Mouse (Mus musculus) kidney, adult 9 months (tissue): ENCODE measurements around the gene Gm9736.
"Not testable (repeated sequence)": the region's sequence is repeated elsewhere in the genome, so short reads cannot be mapped to it uniquely, and the experiment has no call there.

Experiments used
- DNase-seq: peaks from one replicate; pipeline ENCODE4 v3.0.0; 2022

Gene Gm9736

GRCm38 (mm10) chr10:77751254-77751653 lies at the start of gene Gm9736:
Gm9736 (minus strand) TSS chr10:77751354.
- not testable (repeated sequence) for DNase-seq

- DNase-seq: no peak
Observed at GRCm38 (mm10) chr10:77798921-77799508, 47.9 kb upstream of the Gm9736 start, which contains the start of gene Gm19668. Gm19668 (minus strand) TSS chr10:77799133.

GRCm38 (mm10) chr10:77798164-77798920 lies 47.2 kb upstream of the Gm9736 start:
- not testable (repeated sequence) for DNase-seq

- DNase-seq: no peak
Observed at GRCm38 (mm10) chr10:77797677-77798076, 46.5 kb upstream of the Gm9736 start.

- no peak for DNase-seq
Observed at GRCm38 (mm10) chr10:77794976-77795375, 43.8 kb upstream of the Gm9736 start, which contains the start of gene Gm9639. Gm9639 (minus strand) TSS chr10:77795076.

- DNase-seq: no peak
Observed at GRCm38 (mm10) chr10:77788621-77789020, 37.5 kb upstream of the Gm9736 start.

GRCm38 (mm10) chr10:77787876-77788275 lies 36.7 kb upstream of the Gm9736 start, which contains the start of gene Gm7137:
Gm7137 (minus strand) TSS chr10:77788200.
- DNase-seq: not testable (repeated sequence)

GRCm38 (mm10) chr10:77783396-77783795 lies 32.2 kb upstream of the Gm9736 start:
- DNase-seq: not testable (repeated sequence)

- DNase-seq: not testable (repeated sequence)
Observed at GRCm38 (mm10) chr10:77782442-77782841, 31.3 kb upstream of the Gm9736 start, which contains the start of gene Gm3250. Gm3250 (minus strand) TSS chr10:77782542.

- DNase-seq: not testable (repeated sequence)
Observed at GRCm38 (mm10) chr10:77776844-77777243, 25.7 kb upstream of the Gm9736 start, which contains the start of gene Gm7138. Gm7138 (minus strand) TSS chr10:77776944.

- not testable (repeated sequence) for DNase-seq
Observed at GRCm38 (mm10) chr10:77772142-77772541, 21.0 kb upstream of the Gm9736 start.

GRCm38 (mm10) chr10:77771225-77771624 lies 20.1 kb upstream of the Gm9736 start, which contains the start of gene Gm3238:
Gm3238 (minus strand) TSS chr10:77771325.
- DNase-seq: not testable (repeated sequence)

GRCm38 (mm10) chr10:77769727-77770126 lies 18.6 kb upstream of the Gm9736 start:
- DNase-seq: no peak

- not testable (repeated sequence) for DNase-seq
Observed at GRCm38 (mm10) chr10:77759582-77759981, 8.4 kb upstream of the Gm9736 start, which contains the start of gene Gm3233. Gm3233 (minus strand) TSS chr10:77759682.

- DNase-seq: no peak
Observed at GRCm38 (mm10) chr10:77753448-77753847, 2.3 kb upstream of the Gm9736 start.

- not testable (repeated sequence) for DNase-seq
Observed at GRCm38 (mm10) chr10:77752312-77752711, 1.2 kb upstream of the Gm9736 start.

GRCm38 (mm10) chr10:77750686-77751085 lies 468 bp downstream of the Gm9736 start:
- DNase-seq: not testable (repeated sequence)

- not testable (repeated sequence) for DNase-seq
Observed at GRCm38 (mm10) chr10:77741924-77742688, 9.0 kb downstream of the Gm9736 start, which contains the start of gene Gm18596. Gm18596 (minus strand) TSS chr10:77742638.

GRCm38 (mm10) chr10:77738929-77739328 lies 12.2 kb downstream of the Gm9736 start:
- DNase-seq: no peak

GRCm38 (mm10) chr10:77735928-77736327 lies 15.2 kb downstream of the Gm9736 start:
- no peak for DNase-seq

- peak; percentile 6 for DNase-seq
Observed at GRCm38 (mm10) chr10:77729241-77729640, 21.9 kb downstream of the Gm9736 start.

GRCm38 (mm10) chr10:77728280-77728679 lies 22.9 kb downstream of the Gm9736 start:
- peak; percentile 8 for DNase-seq

- no peak for DNase-seq
Observed at GRCm38 (mm10) chr10:77726186-77726585, 25.0 kb downstream of the Gm9736 start, which contains the start of gene Gm10100. Gm10100 (plus strand) TSS chr10:77726486.
